Mouse (Mus musculus) CH12.LX (cell line): ENCODE measurements around the gene H2al1h. TPM values are rescaled to one million over a fixed set of nuclear protein-coding genes. Genes with fewer than 3 reads are reported as not detected.

ENCODE experiments used
- DNase-seq: peaks from one replicate; pipeline ENCODE4 v3.0.0-alpha.2; 2013; ENCODE audit errors: extremely low read depth
- H3K27ac ChIP-seq: 2 replicates; pipeline ENCODE4 v1.5.1; 2012; ENCODE audit warnings: low read depth, mild to moderate bottlenecking, control low read depth, moderate library complexity; ENCODE audit not compliant: insufficient read depth
- H3K27me3 ChIP-seq: replicated peaks from 2 replicates; pipeline ENCODE3; 2012; ENCODE audit warnings: inconsistent platforms
- H3K36me3 ChIP-seq, 2 experiments: replicated peaks in 1 of 2; 2 replicates each; pipeline versions ENCODE3 to v1.6.1; 2012; ENCODE audit warnings: inconsistent platforms in 1 of 2, low read length in 1 of 2, mild to moderate bottlenecking in 1 of 2, mixed read lengths in 1 of 2, moderate library complexity in 1 of 2; ENCODE audit not compliant: control insufficient read depth in 1 of 2, insufficient read depth in 1 of 2
- H3K4me1 ChIP-seq, 2 experiments: 2 replicates each; pipeline ENCODE4 v1.6.1; 2012; ENCODE audit warnings: inconsistent platforms in 1 of 2, moderate library complexity in 1 of 2; ENCODE audit not compliant: insufficient read depth in 2 of 2, control insufficient read depth in 1 of 2
- H3K4me2 ChIP-seq: 2 replicates; pipeline ENCODE4 v1.6.1; 2012; ENCODE audit warnings: low read depth, mild to moderate bottlenecking, control low read depth; ENCODE audit not compliant: poor library complexity, insufficient read depth, severe bottlenecking
- H3K4me3 ChIP-seq, 3 experiments: fragments of 150-350 bp in 1 of 3; sonication (generic) in 1 of 3; replicated peaks in 1 of 3; 2 replicates each; pipeline versions ENCODE3 to v1.5.1; 2011 to 2012; ENCODE audit warnings: low read depth in 2 of 3, low read length in 2 of 3, mild to moderate bottlenecking in 2 of 3, moderate library complexity in 2 of 3, control low read depth in 1 of 3, improper control_type of control experiment in 1 of 3, inconsistent platforms in 1 of 3, mixed read lengths in 1 of 3; ENCODE audit not compliant: poor library complexity in 1 of 3
- H3K79me2 ChIP-seq: replicated peaks from 2 replicates; pipeline ENCODE4 v1.6.1; 2012; ENCODE audit warnings: mild to moderate bottlenecking, moderate library complexity; ENCODE audit not compliant: control insufficient read depth, poor library complexity, insufficient read depth, severe bottlenecking; ENCODE audit errors: extremely low read depth
- H3K9ac ChIP-seq: 2 replicates; pipeline ENCODE4 v1.6.1; 2012; ENCODE audit warnings: low read depth, mild to moderate bottlenecking, control low read depth, moderate library complexity; ENCODE audit not compliant: insufficient read depth
- H3K9me3 ChIP-seq: replicated peaks from 2 replicates; pipeline ENCODE3; 2012; ENCODE audit warnings: low read length, inconsistent platforms, mixed read lengths
- CHD1 ChIP-seq: IDR thresholded peaks from 2 replicates; pipeline ENCODE4 v1.6.1; 2012; ENCODE audit warnings: low read depth, low read length, improper control_type of control experiment, inconsistent platforms
- EP300 ChIP-seq: IDR thresholded peaks from 2 replicates; pipeline ENCODE4 v1.6.1; 2011; ENCODE audit warnings: low read length, improper control_type of control experiment
- ETS1 ChIP-seq: conservative IDR thresholded peaks from 2 replicates; pipeline ENCODE4 v1.6.1; 2012; ENCODE audit warnings: low read depth, mild to moderate bottlenecking, inconsistent platforms, low read length, improper control_type of control experiment, moderate library complexity
- GABPA ChIP-seq: IDR thresholded peaks from 2 replicates; pipeline ENCODE4 v1.6.1; 2012; ENCODE audit warnings: low read depth, low read length, improper control_type of control experiment, inconsistent platforms; ENCODE audit not compliant: insufficient replicate concordance
- JUND ChIP-seq: conservative IDR thresholded peaks from 2 replicates; pipeline ENCODE4 v1.6.1; 2011; ENCODE audit warnings: low read depth, low read length, improper control_type of control experiment
- MAX ChIP-seq: IDR thresholded peaks from 2 replicates; pipeline ENCODE4 v1.6.1; 2011; ENCODE audit warnings: low read length, improper control_type of control experiment
- MAZ ChIP-seq: IDR thresholded peaks from 2 replicates; pipeline ENCODE4 v1.6.1; 2012; ENCODE audit warnings: low read depth, mild to moderate bottlenecking, inconsistent platforms, low read length, improper control_type of control experiment, moderate library complexity
- MEF2A ChIP-seq: IDR thresholded peaks from 2 replicates; pipeline ENCODE4 v1.6.1; 2014; ENCODE audit warnings: low read depth, mild to moderate bottlenecking, inconsistent platforms, low read length, improper control_type of control experiment, borderline replicate concordance
- NRF1 ChIP-seq: IDR thresholded peaks from 2 replicates; pipeline ENCODE4 v1.6.1; 2014; ENCODE audit warnings: low read depth, mild to moderate bottlenecking, inconsistent platforms, low read length, improper control_type of control experiment, moderate library complexity
- PAX5 ChIP-seq: IDR thresholded peaks from 2 replicates; pipeline ENCODE4 v1.6.1; 2012; ENCODE audit warnings: low read length, inconsistent platforms, mixed read lengths
- POLR2A ChIP-seq: IDR thresholded peaks from 2 replicates; pipeline ENCODE4 v1.6.1; 2011; ENCODE audit warnings: low read depth, mild to moderate bottlenecking, improper control_type of control experiment, low read length
- POLR2AphosphoS2 ChIP-seq: IDR thresholded peaks from 2 replicates; pipeline ENCODE4 v1.6.1; 2011; ENCODE audit warnings: low read depth, low read length, improper control_type of control experiment
- RAD21 ChIP-seq: IDR thresholded peaks from 2 replicates; pipeline ENCODE4 v1.6.1; 2011; ENCODE audit warnings: low read depth, mild to moderate bottlenecking, low read length, improper control_type of control experiment, moderate library complexity
- SIN3A ChIP-seq: IDR thresholded peaks from 2 replicates; pipeline ENCODE4 v1.6.1; 2012; ENCODE audit warnings: low read length, improper control_type of control experiment, inconsistent platforms
- SMC3 ChIP-seq: IDR thresholded peaks from 2 replicates; pipeline ENCODE4 v1.6.1; 2011; ENCODE audit warnings: low read depth, low read length, improper control_type of control experiment
- TBP ChIP-seq: conservative IDR thresholded peaks from 2 replicates; pipeline ENCODE4 v1.6.1; 2011; ENCODE audit warnings: low read depth, low read length, improper control_type of control experiment
- UBTF ChIP-seq: IDR thresholded peaks from 2 replicates; pipeline ENCODE4 v1.6.1; 2012; ENCODE audit warnings: low read depth, mild to moderate bottlenecking, inconsistent platforms, low read length, improper control_type of control experiment, moderate library complexity
- USF1 ChIP-seq: IDR thresholded peaks from 2 replicates; pipeline ENCODE4 v1.6.1; 2014; ENCODE audit warnings: low read depth, mild to moderate bottlenecking, inconsistent platforms, low read length, improper control_type of control experiment
- ZC3H11A ChIP-seq: IDR thresholded peaks from 2 replicates; pipeline ENCODE4 v1.6.1; 2012; ENCODE audit warnings: low read depth, mild to moderate bottlenecking, inconsistent platforms, low read length, improper control_type of control experiment
- ZKSCAN1 ChIP-seq: IDR thresholded peaks from 2 replicates; pipeline ENCODE4 v1.6.1; 2012; ENCODE audit warnings: low read depth, inconsistent platforms, low read length, improper control_type of control experiment, borderline replicate concordance
- ZNF384 ChIP-seq: IDR thresholded peaks from 2 replicates; pipeline ENCODE4 v1.6.1; 2012; ENCODE audit warnings: low read depth, low read length, improper control_type of control experiment, inconsistent platforms
- dilution Hi-C: fragments of 300-500 bp; cut with MboI; formaldehyde crosslinking; loops from 2 replicates; pipeline ENCODE4 v1.14.3; 2020; ENCODE audit warnings: low sequenced_read_pairs; ENCODE audit not compliant: extremely low pct_unique_long_range_greater_than_20kb, extremely low pct_ligation_motif_present
- in situ Hi-C: fragments of 300-500 bp; cut with MboI; formaldehyde crosslinking; loops from 3 replicates; pipeline ENCODE4 v1.14.3; 2019; ENCODE audit warnings: low sequenced_read_pairs, low pct_ligation_motif_present, low pct_unique_long_range_greater_than_20kb, mixed read lengths
- polyA plus RNA-seq: library from polyadenylated mRNA; unstranded; fragments of >175 nt; gene quantifications from 2 replicates; pipeline ENCODE4 v1.2.1, GENCODE M21; 2012; ENCODE audit warnings: low read depth; ENCODE audit not compliant: insufficient read length
- total RNA-seq, 2 experiments: library from RNA; depleted of rRNA; stranded (reverse); fragments of 300-350 nt in 1 of 2; fragments of >200 nt in 1 of 2; gene quantifications; 2 replicates each; pipeline ENCODE4 v1.2.3; 2012 to 2014

The H2al1h gene
- total and polyA plus RNA-seq, 3 experiments: not detected

GRCm38 (mm10) chrX:11345762-11346161, 24.5 kb downstream of the H2al1h start:
- in situ Hi-C loops: no loop called here
- no peak for DNase-seq
- H3K4me3 ChIP-seq: no peak overlapping the region
- dilution Hi-C loops: no loop called here
- no peaks in the 10 kb centered on the region for H3K79me2 ChIP-seq
- H3K9ac ChIP-seq: no peak overlapping the region
- no peaks in the 10 kb centered on the region for H3K9me3 ChIP-seq
- no peaks in the 10 kb centered on the region for H3K36me3 ChIP-seq
- H3K4me1 ChIP-seq: no peaks in the 10 kb centered on the region
- H3K4me2 ChIP-seq: no peak overlapping the region
- no peak overlapping the region for H3K27ac ChIP-seq
- TF ChIP-seq CHD1: no peak
- TF ChIP-seq RAD21: no peak
- TF ChIP-seq NRF1: no peak
- TF ChIP-seq SIN3A: no peak
- TF ChIP-seq EP300: no peak
- TF ChIP-seq USF1: no peak
- no peak for TF ChIP-seq POLR2AphosphoS2
- TF ChIP-seq SMC3: no peak
- TF ChIP-seq MAX: no peak
- no peak for TF ChIP-seq ZC3H11A
- no peaks in the 10 kb centered on the region for H3K27me3 ChIP-seq

DNA sequence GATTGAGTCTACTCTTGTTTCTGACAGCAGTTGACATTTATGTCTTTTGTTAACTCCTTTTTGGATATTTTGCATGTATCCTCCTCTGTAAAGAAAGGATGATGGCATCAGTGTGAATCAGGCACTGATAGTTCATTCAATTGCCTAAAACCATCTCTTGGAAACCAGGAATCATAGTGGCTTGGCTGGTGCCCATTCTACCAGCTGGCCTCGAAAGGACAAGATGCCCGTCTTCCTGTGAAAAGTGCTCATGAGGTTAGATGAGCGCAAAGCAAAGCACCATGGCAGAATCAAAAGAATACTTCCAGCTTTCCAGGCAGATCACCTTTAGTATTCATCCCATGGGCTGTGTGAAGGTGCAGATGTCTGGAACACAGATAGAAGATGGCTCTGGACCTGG, 25.5 kb downstream of the H2al1h start:
- Histone ChIP-seq H3K27ac (no peak overlapping the region), H3K9me3 (no peaks in the 10 kb centered on the region), H3K4me2 (no peak overlapping the region), H3K36me3 (no peaks in the 10 kb centered on the region), H3K4me1 (no peaks in the 10 kb centered on the region), H3K79me2 (no peaks in the 10 kb centered on the region), H3K9ac (no peak overlapping the region), H3K27me3 (no peaks in the 10 kb centered on the region), H3K4me3 (no peak overlapping the region)
- dilution Hi-C loops: no loop called here
- TF ChIP-seq MAZ (no peak), JUND (no peak), ZKSCAN1 (no peak)
- in situ Hi-C loops: no loop called here
- no peak for DNase-seq

DNA sequence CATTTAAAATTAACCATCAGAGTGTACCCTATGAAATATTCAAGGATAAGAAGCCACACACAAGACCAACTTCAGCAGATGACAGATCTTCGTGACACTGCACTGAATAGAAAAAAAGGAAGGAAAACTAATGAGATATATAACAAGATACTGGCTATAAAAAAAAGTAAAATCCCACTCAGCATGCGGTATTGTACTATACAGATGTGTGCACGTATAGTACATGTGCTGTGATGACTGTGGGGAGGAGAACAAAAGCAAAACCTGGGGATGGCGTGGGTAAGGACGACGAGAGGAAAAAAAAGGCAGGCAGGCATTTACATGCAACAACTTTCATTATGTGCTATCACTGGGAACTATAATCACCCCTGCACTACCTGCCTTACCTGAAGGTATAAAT, 39.5 kb downstream of the H2al1h start:
- Histone ChIP-seq H3K4me1 (no peaks in the 10 kb centered on the region), H3K27ac (no peak overlapping the region), H3K27me3 (no peaks in the 10 kb centered on the region), H3K36me3 (no peaks in the 10 kb centered on the region), H3K79me2 (no peaks in the 10 kb centered on the region), H3K9me3 (no peaks in the 10 kb centered on the region), H3K4me2 (no peak overlapping the region), H3K4me3 (no peak overlapping the region), H3K9ac (no peak overlapping the region)
- TF ChIP-seq EP300 (no peak), MEF2A (no peak), UBTF (no peak), POLR2A (no peak), ZC3H11A (no peak), SMC3 (no peak), ZNF384 (no peak), NRF1 (no peak), ZKSCAN1 (no peak), TBP (no peak), PAX5 (no peak), ETS1 (no peak), GABPA (no peak)
- in situ Hi-C loops: no loop called here
- dilution Hi-C loops: no loop called here
- DNase-seq: no peak
